Mouse (Mus musculus) mouse embryonic stem cell (cell line): ENCODE results near the gene Pou5f1.
"Not testable (repeated sequence)": the region's sequence is repeated elsewhere in the genome, so short reads cannot be mapped to it uniquely, and the experiment has no call there.

Experiments used
- in situ Hi-C, 2 experiments: fragments of 300-500 bp; cut with MboI; formaldehyde crosslinking; loops; 1 replicate in 1 of 2; 3 replicates in 1 of 2; pipeline ENCODE4 v1.14.3; 2019 to 2020; ENCODE audit warnings: low sequenced_read_pairs in 2 of 2, low pct_unique_long_range_greater_than_20kb in 1 of 2, mixed read lengths in 1 of 2; ENCODE audit not compliant: unreplicated experiment in 1 of 2

Pou5f1 gene

GRCm38 (mm10) chr17:35505776-35506175 lies at the start of gene Pou5f1:
TSS of gene Pou5f1 (plus strand) at chr17:35506018.
- in situ Hi-C loops, result loop anchor here in 1 of 2 experiments (25.0 kb wide), 1 partner anchor 1482 kb away; the partner anchor contains the start of genes 2410137M14Rik and H2-M5

DNA sequence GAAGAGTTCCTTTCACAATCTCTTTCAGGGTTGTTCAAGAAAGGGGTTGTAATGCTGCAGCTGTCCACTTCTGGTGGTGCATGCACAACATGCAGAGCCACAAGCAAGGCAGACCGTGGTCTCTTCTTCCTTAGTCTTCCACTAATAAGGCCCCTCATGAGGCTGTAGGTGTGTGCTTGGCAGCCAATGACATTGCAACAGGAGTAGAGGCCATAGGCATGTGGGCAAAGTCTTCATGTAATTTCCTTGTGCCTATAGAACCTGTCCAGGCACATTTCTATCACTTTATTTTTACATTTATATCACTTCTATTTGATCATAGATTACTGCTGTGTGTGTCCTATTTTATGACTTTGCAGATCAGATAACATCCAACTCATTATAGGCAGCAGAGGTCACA lies 47.6 kb upstream of the Pou5f1 start:
- in situ Hi-C loops, result not testable (repeated sequence)

DNA sequence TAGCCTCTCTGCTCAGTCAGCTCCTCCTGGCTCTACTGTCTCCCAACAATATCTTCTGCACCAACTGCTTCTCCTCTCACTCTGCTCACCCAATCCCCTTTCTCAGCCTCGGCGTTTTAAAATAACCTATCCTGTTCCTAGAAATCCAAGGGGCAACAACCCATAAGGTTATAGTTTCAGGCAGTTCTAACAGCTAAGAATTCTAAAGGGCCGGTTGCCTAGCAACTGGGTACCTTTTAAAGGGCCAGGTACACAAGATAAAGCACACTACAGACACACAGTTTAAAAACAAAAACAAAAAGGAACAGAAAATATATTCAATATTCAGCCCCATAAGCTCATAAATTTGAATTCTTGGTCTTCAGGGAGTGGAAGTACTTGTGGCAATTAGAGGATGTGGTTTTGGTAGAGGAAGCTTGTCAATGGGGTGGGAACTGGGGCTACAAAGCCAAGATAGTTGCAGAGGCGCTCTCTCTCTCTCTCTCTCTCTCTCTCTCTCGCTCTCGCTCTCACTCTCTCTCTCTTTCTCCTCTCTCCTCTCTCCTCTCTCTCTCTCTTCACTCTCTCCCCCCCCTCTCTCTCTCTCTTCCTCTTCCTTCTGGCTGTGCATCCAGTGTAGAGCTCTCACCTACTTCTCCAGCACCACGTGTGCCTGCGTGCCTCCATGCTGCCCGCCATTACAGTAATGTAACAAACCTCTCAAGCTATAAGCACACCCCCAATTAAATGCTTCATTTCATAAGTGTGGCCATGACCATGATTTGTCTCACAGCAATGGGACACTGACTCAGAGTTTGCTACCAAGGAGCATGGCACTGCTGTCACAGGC lies 45.1 kb upstream of the Pou5f1 start:
- in situ Hi-C loops, result not testable (repeated sequence)

DNA sequence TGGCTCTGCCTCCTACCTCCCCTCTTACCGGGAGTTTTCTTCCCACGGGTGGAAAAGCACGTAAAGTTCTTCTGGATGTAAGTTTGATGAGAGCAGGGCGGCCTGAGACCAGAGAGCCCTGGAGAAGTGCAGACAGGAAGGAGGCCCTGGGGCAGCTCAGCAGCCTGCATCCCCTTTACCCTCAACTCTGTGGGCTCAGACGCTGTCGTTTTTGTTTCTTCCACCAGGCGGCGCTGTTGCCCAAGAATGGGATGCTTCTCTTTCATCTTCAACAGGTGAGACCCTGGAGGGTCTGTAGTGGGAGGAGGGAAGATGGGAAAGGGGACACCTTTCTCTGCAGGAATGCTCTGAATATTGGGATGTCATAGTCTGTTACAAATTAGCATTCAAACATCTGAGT lies 40.2 kb upstream of the Pou5f1 start:
- in situ Hi-C loops, result not testable (repeated sequence)

DNA sequence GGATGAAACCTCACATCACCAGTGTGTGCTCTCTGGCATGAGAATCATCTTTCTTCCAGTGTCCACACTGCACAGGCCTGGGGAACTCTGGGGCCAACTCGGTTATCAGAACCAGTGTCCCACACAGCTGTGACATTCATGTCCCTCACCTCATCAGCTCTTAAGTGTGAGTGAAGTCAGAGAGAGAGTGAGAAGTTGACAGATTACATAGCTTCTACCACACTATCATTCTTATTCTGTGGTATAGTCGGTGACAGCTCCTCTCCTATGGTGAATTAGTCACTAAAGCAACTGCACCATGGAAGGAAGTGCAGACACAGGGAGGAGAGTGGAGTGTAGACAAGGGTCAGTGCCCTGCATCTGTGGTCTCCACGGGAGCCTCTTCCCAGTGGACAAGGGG lies 36.9 kb upstream of the Pou5f1 start:
- in situ Hi-C loops, result not testable (repeated sequence)

- in situ Hi-C loops, result no loop called here
These were observed 35.7 kb upstream of the Pou5f1 start, which contains the start of gene H2-Q10 for GRCm38 (mm10) chr17:35469842-35470751. TSS of gene H2-Q10 (plus strand) at chr17:35470089.

DNA sequence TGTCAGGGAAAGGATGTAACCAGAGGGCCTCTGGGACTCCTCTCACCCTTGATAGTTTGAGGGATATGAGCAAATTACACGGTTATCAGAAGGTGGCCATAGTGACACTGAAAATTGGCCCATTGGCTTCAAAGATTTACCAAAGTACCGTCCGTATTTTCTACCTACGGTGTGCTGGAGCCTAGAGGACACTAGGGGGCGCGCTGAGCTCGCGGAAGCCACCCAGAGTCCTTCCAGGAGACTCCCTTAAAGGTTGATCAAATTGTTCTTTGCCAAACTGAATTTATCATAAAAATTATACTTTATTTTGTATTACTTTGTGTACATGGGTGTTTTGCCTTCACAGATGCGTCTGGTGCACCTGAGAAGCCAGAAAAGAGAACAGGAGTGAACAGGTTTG lies 21.8 kb upstream of the Pou5f1 start:
- in situ Hi-C loops, result no loop called here

GRCm38 (mm10) chr17:35485702-35486101 lies 20.1 kb upstream of the Pou5f1 start:
- in situ Hi-C loops, result no loop called here

GRCm38 (mm10) chr17:35486726-35487125 lies 19.1 kb upstream of the Pou5f1 start:
- in situ Hi-C loops, result no loop called here

DNA sequence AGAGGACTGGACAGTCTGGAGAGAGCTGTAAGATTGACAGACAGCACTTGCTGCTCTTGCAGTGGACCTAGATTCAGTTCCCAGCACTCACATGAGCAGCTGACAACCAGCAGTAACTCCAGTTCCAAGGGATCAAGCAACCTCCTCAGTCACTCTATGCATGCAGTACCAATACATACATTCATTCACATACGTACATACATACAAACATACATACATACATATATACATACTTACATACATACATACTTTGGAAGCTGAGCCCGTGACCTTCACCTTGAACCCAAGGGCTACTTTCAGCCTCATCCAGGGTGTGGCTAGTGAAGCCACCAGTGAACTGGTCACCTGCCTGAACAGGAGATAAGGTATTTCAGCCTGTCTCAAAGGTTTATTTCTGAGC lies 17.8 kb upstream of the Pou5f1 start:
- in situ Hi-C loops, result no loop called here

- in situ Hi-C loops, result no loop called here
These were observed 15.5 kb upstream of the Pou5f1 start for GRCm38 (mm10) chr17:35490320-35490719.

DNA sequence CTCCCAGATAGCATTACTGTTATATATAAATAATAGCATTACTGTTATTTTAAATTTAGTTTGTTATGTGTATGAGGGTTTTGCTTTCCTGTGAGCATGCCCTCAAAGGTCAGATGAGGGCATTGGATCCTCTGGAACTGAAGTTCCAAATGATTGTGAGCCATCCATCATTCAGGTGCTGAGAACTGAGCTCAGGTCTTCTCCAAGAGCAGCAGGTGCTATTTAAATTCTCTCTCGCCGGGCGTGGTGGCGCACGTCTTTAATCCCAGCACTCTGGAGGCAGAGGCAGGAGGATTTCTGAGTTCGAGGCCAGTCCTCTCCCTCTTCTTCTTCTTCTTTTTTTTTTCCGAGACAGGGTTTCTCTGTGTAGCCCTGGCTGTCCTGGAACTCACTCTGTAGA lies 8.7 kb upstream of the Pou5f1 start:
- in situ Hi-C loops, result no loop called here

- in situ Hi-C loops, result loop anchor here in 1 of 2 experiments (25.0 kb wide), 1 partner anchor 1485 kb away; the partner anchor contains the start of genes 2410137M14Rik and H2-M5
These were observed 3.6 kb upstream of the Pou5f1 start for GRCm38 (mm10) chr17:35502226-35502625.

DNA sequence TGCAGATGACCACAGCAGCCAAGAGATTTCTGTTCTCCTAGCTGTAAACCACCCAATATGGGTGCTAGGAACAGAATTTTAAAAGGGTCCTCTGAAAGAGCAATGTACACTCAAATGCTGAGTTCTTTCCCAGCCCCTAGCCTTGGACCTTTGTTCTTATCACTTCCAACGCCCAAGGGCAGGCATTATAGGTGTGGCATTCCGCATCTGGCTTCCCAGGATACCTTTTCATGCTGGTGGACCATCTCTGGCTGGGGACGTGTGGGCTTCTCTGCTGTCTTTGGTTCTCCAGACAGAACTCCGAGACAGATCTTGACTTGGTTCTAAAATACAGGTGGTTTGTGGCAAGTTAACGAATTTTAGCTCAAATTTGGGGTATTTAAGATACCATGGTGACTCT lies 3.1 kb upstream of the Pou5f1 start:
- in situ Hi-C loops, result loop anchor here in 1 of 2 experiments (25.0 kb wide), 1 partner anchor 1485 kb away; the partner anchor contains the start of genes 2410137M14Rik and H2-M5

DNA sequence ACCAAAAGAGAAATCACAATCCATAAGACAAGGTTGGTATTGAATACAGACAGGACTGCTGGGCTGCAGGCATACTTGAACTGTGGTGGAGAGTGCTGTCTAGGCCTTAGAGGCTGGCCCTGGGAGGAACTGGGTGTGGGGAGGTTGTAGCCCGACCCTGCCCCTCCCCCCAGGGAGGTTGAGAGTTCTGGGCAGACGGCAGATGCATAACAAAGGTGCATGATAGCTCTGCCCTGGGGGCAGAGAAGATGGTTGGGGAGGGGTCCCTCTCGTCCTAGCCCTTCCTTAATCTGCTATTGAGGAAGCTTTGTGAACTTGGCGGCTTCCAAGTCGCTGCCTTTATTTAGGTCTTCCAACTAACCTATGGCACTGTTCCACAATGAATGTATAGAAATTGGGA lies 2.0 kb upstream of the Pou5f1 start:
- in situ Hi-C loops, result loop anchor here in 1 of 2 experiments (25.0 kb wide), 1 partner anchor 1483 kb away; the partner anchor contains the start of genes 2410137M14Rik and H2-M5

GRCm38 (mm10) chr17:35504628-35505481 lies 963 bp upstream of the Pou5f1 start:
- in situ Hi-C loops, result loop anchor here in 1 of 2 experiments (25.0 kb wide), 1 partner anchor 1482 kb away; the partner anchor contains the start of genes 2410137M14Rik and H2-M5

DNA sequence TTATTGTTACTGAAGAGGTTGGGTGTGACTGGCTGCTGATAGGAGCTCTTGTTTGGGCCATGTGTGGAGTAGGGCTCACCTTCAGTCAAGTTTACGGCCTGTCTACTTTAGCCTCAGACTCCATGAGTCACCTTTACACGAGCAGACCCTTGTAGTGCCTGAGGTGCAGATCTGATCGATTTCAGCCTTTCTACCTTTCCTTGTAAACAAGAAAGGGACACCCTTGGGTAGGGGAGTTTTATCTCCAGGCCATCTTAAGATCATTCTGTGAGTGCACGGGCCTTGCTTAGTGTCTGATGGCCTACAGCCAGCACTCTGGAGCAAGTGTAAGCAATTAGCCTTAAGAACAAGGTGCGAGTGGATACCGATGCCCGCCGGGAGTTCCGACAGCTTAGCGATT lies 1.1 kb downstream of the Pou5f1 start:
- in situ Hi-C loops, result loop anchor here in 1 of 2 experiments (25.0 kb wide), 1 partner anchor 1480 kb away; the partner anchor contains the start of genes 2410137M14Rik and H2-M5
